Comparison of ENCODE assay signal across 8 mouse cellular contexts in genomic region chr6:90716066-90716704, GRCm38 (mm10).
DNase-seq lines count a peak whose midpoint lies in the region; ATAC-seq and TF ChIP-seq lines count a peak whose summit lies in the region.

No protein-coding gene starts in this region.

- H3K9ac ChIP-seq in forebrain, embryonic 14.5 days (ENCODE audit: low read length), result peak overlapping the region; percentile 73
- peak overlapping the region; percentile 85 for H3K9ac ChIP-seq in limb, embryonic 14.5 days (ENCODE audit: low read depth, low read length, severe bottlenecking)
- H3K9ac ChIP-seq in midbrain, embryonic 14.5 days (replicated peaks; ENCODE audit: low read length), result peak overlapping the region; percentile 59
- H3K9ac ChIP-seq in stomach, embryonic 14.5 days (replicated peaks; ENCODE audit: low read depth, low read length), result peak overlapping the region; percentile 74

- TF ChIP-seq POLR2A in limb, embryonic 14.5 days (IDR thresholded peaks at IDR 0.05; ENCODE audit: borderline replicate concordance, extremely low read depth, insufficient read depth, insufficient read length), result peak; percentile 38; the same call in 1 of the 2 replicates

- peak; percentile 75 for DNase-seq in G1E (ENCODE audit: low spot score)
- peak; percentile 90 for DNase-seq in adrenal gland, postnatal 25 days
- DNase-seq in forebrain, embryonic 14.5 days (ENCODE audit: low spot score), result peak; percentile 78
- DNase-seq in hindbrain, embryonic 10.5 days (ENCODE audit: low spot score), result peak; percentile 90
- DNase-seq in limb, embryonic 14.5 days (ENCODE audit: low spot score), result peak; percentile 65
- peak; percentile 82 for DNase-seq in midbrain, embryonic 14.5 days
- DNase-seq in left cerebral cortex, adult 11 months (ENCODE audit: low spot score), result no peak

- peak overlapping the region; percentile 60; the same call in 1 of the 2 replicates for H3K27ac ChIP-seq in forebrain, embryonic 14.5 days (ENCODE audit: low read depth, low read length)
- H3K27ac ChIP-seq in hindbrain, embryonic 10.5 days, result peak overlapping the region; percentile 91
- peak overlapping the region; percentile 87 for H3K27ac ChIP-seq in limb, embryonic 14.5 days (replicated peaks; ENCODE audit: low read depth, low read length)
- peak overlapping the region; percentile 55 for H3K27ac ChIP-seq in midbrain, embryonic 14.5 days (replicated peaks; ENCODE audit: low read depth, low read length)
- H3K27ac ChIP-seq in stomach, embryonic 14.5 days (ENCODE audit: low read length), result peak overlapping the region; percentile 82

- peak overlapping the region; percentile 83 for H3K4me3 ChIP-seq in G1E (ENCODE audit: low read depth, low read length)
- peak overlapping the region; percentile 52 for H3K4me3 ChIP-seq in forebrain, embryonic 14.5 days (ENCODE audit: low read depth, low read length)
- peak overlapping the region; percentile 65 for H3K4me3 ChIP-seq in hindbrain, embryonic 10.5 days
- peak overlapping the region; percentile 83 for H3K4me3 ChIP-seq in limb, embryonic 14.5 days (replicated peaks; ENCODE audit: low read length)
- peak overlapping the region; percentile 50 for H3K4me3 ChIP-seq in midbrain, embryonic 14.5 days (replicated peaks; ENCODE audit: low read depth, low read length)
- peak overlapping the region; percentile 83 for H3K4me3 ChIP-seq in stomach, embryonic 14.5 days (ENCODE audit: low read depth, low read length)

- ATAC-seq in G1E (ENCODE audit: extremely low read depth, insufficient number of reproducible peaks, low FRiP score, poor library complexity, severe bottlenecking), result peak; percentile 55; the same call in 1 of the 2 replicates
- ATAC-seq in forebrain, embryonic 14.5 days, result peak; percentile 71
- ATAC-seq in limb, embryonic 14.5 days (ENCODE audit: low FRiP score, low read depth), result peak; percentile 85
- peak; percentile 51; the same call in 1 of the 2 replicates for ATAC-seq in midbrain, embryonic 14.5 days (ENCODE audit: low FRiP score, low TSS enrichment)
- peak; percentile 84 for ATAC-seq in stomach, embryonic 14.5 days (ENCODE audit: insufficient number of reproducible peaks, insufficient read depth, low FRiP score, low read depth)

- H3K27me3 ChIP-seq in G1E (ENCODE audit: insufficient read depth, low read length), result peaks cover 10% of the 10 kb centered on the region
- no peaks in the 10 kb centered on the region for H3K27me3 ChIP-seq in forebrain, embryonic 14.5 days (replicated peaks; ENCODE audit: control insufficient read depth, insufficient read depth, low read length)
- no peaks in the 10 kb centered on the region for H3K27me3 ChIP-seq in hindbrain, embryonic 10.5 days (ENCODE audit: insufficient read depth, poor library complexity, severe bottlenecking)
- H3K27me3 ChIP-seq in limb, embryonic 14.5 days (ENCODE audit: control insufficient read depth, insufficient read depth, low read length), result no peaks in the 10 kb centered on the region
- no peaks in the 10 kb centered on the region for H3K27me3 ChIP-seq in midbrain, embryonic 14.5 days (ENCODE audit: control insufficient read depth, insufficient read depth, low read length)
- H3K27me3 ChIP-seq in stomach, embryonic 14.5 days (ENCODE audit: control insufficient read depth, insufficient read depth, low read length), result no peaks in the 10 kb centered on the region

- H3K36me3 ChIP-seq in G1E (replicated peaks), result peaks cover 30% of the 10 kb centered on the region
- H3K36me3 ChIP-seq in forebrain, embryonic 14.5 days (ENCODE audit: control insufficient read depth, insufficient read depth, low read length), result no peaks in the 10 kb centered on the region
- H3K36me3 ChIP-seq in hindbrain, embryonic 10.5 days, result no peaks in the 10 kb centered on the region
- 0 out of 2 replicates have a peak, but pooled peaks cover 4% of the 10 kb centered on the region for H3K36me3 ChIP-seq in limb, embryonic 14.5 days (ENCODE audit: control insufficient read depth, insufficient read depth, low read length)
- H3K36me3 ChIP-seq in midbrain, embryonic 14.5 days (ENCODE audit: control insufficient read depth, insufficient read depth, low read length), result no peaks in the 10 kb centered on the region
- no peaks in the 10 kb centered on the region for H3K36me3 ChIP-seq in stomach, embryonic 14.5 days (ENCODE audit: control insufficient read depth, insufficient read depth, low read length)

- no peak for TF ChIP-seq CTCF in G1E (IDR thresholded peaks at IDR 0.05; ENCODE audit: low read depth, low read length)

- H3K4me1 ChIP-seq in G1E (ENCODE audit: insufficient read depth, low read depth, low read length), result peaks cover 39% of the 10 kb centered on the region
- peaks cover 52% of the 10 kb centered on the region for H3K4me1 ChIP-seq in forebrain, embryonic 14.5 days (ENCODE audit: control insufficient read depth, insufficient read depth, low read length)
- peaks cover 63% of the 10 kb centered on the region for H3K4me1 ChIP-seq in hindbrain, embryonic 10.5 days (replicated peaks)
- H3K4me1 ChIP-seq in limb, embryonic 14.5 days (ENCODE audit: control insufficient read depth, insufficient read depth, low read length), result peaks cover 48% of the 10 kb centered on the region
- peaks cover 52% of the 10 kb centered on the region for H3K4me1 ChIP-seq in midbrain, embryonic 14.5 days (ENCODE audit: control insufficient read depth, insufficient read depth, low read length)
- H3K4me1 ChIP-seq in stomach, embryonic 14.5 days (ENCODE audit: control insufficient read depth, insufficient read depth, low read length), result peaks cover 41% of the 10 kb centered on the region

- H3K9me3 ChIP-seq in G1E (replicated peaks), result no peaks in the 10 kb centered on the region
- no peaks in the 10 kb centered on the region for H3K9me3 ChIP-seq in forebrain, embryonic 14.5 days (replicated peaks; ENCODE audit: control insufficient read depth, low read length)
- H3K9me3 ChIP-seq in hindbrain, embryonic 10.5 days, result no peaks in the 10 kb centered on the region
- H3K9me3 ChIP-seq in limb, embryonic 14.5 days (ENCODE audit: control insufficient read depth, low read length), result no peaks in the 10 kb centered on the region
- H3K9me3 ChIP-seq in midbrain, embryonic 14.5 days (ENCODE audit: control insufficient read depth, low read length), result no peaks in the 10 kb centered on the region
- H3K9me3 ChIP-seq in stomach, embryonic 14.5 days (ENCODE audit: control insufficient read depth, low read depth, low read length), result no peaks in the 10 kb centered on the region

- WGBS in forebrain, embryonic 14.5 days, result 1% methylated on average over 49 of the region's 49 CpGs
- WGBS in hindbrain, embryonic 10.5 days, result 2% methylated on average over 48 of the region's 49 CpGs
- WGBS in limb, embryonic 14.5 days, result under 1% methylated on average over 43 of the region's 49 CpGs
- WGBS in midbrain, embryonic 14.5 days, result under 1% methylated on average over 49 of the region's 49 CpGs
- WGBS in stomach, embryonic 14.5 days, result under 1% methylated on average over 48 of the region's 49 CpGs

- peak overlapping the region; percentile 83 for H3K4me2 ChIP-seq in forebrain, embryonic 14.5 days (ENCODE audit: low read length)
- peak overlapping the region; percentile 82 for H3K4me2 ChIP-seq in limb, embryonic 14.5 days (replicated peaks; ENCODE audit: low read depth, low read length, severe bottlenecking)
- peak overlapping the region; percentile 85 for H3K4me2 ChIP-seq in midbrain, embryonic 14.5 days (ENCODE audit: low read length)
- H3K4me2 ChIP-seq in stomach, embryonic 14.5 days (replicated peaks; ENCODE audit: low read depth, low read length), result peak overlapping the region; percentile 80
